Mouse (Mus musculus): ENCODE data around the gene Cir1.

- no peak for TF ChIP-seq CTCF (IDR thresholded peaks at IDR 0.05; ENCODE audit: low read depth, low read length)
- no peak for TF ChIP-seq POLR2A (IDR thresholded peaks at IDR 0.05; ENCODE audit: insufficient read depth, low read length)
- no peak for TF ChIP-seq EP300 (IDR thresholded peaks at IDR 0.05; ENCODE audit: insufficient read depth, low read depth, low read length)
Measured at GRCm38 (mm10) chr2:73275261-73276040, 37.0 kb downstream of the Cir1 start.
